Mouse (Mus musculus): ENCODE results near the gene Casp4. TPM values are rescaled to one million over a fixed set of nuclear protein-coding genes. Genes with fewer than 3 reads are reported as not detected.

The Casp4 gene
- polyA plus RNA-seq, 1 experiment from 2014 or later = 53.4 TPM

DNA sequence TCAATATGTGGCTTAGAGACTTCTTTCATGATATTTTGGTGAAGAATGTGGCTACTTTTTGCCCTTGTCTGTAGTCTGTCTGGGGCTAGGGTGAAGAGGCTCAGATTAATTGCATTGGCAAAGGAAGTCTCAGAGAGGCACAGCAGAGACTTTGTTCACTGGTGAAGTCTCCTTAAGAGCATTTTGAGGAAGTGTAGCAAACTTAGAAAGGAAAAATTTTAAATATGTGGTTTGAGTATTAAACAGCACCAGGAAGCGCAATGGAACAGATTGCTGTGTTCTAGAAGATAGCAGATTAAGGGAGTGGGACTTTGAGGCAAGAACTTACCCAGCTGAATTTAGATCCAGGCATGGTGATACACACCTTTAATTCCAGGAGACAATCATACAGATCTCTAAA, 24.8 kb downstream of the Casp4 start:
- WGBS (ENCODE audit: missing documents) = 73% methylated on average over 1 of the region's 1 CpGs
- peaks cover 22% of the 10 kb centered on the region; the same call in 1 of the 2 replicates for H3K36me3 ChIP-seq (ENCODE audit: inconsistent target)
- H3K79me2 ChIP-seq (ENCODE audit: inconsistent target) = no peaks in the 10 kb centered on the region
- H3K4me3 ChIP-seq (ENCODE audit: inconsistent target) = no peak overlapping the region
- H3K27ac ChIP-seq = no peak overlapping the region

GRCm38 (mm10) chr9:5343092-5343491, 34.5 kb downstream of the Casp4 start:
- no peak overlapping the region for H3K4me3 ChIP-seq (ENCODE audit: inconsistent target)
- no peak overlapping the region for H3K27ac ChIP-seq
- no peaks in the 10 kb centered on the region for H3K79me2 ChIP-seq (ENCODE audit: inconsistent target)
- H3K36me3 ChIP-seq (ENCODE audit: inconsistent target) = no peaks in the 10 kb centered on the region
- 50% methylated on average over 1 of the region's 1 CpGs for WGBS (ENCODE audit: missing documents)

- no peaks in the 10 kb centered on the region for H3K36me3 ChIP-seq (ENCODE audit: inconsistent target)
- no peaks in the 10 kb centered on the region for H3K79me2 ChIP-seq (ENCODE audit: inconsistent target)
- 26% methylated on average over 4 of the region's 4 CpGs for WGBS (ENCODE audit: missing documents)
- H3K27ac ChIP-seq = no peak overlapping the region
- no peak overlapping the region for H3K4me3 ChIP-seq (ENCODE audit: inconsistent target)
These were observed 35.5 kb downstream of the Casp4 start for GRCm38 (mm10) chr9:5344090-5344489.

DNA sequence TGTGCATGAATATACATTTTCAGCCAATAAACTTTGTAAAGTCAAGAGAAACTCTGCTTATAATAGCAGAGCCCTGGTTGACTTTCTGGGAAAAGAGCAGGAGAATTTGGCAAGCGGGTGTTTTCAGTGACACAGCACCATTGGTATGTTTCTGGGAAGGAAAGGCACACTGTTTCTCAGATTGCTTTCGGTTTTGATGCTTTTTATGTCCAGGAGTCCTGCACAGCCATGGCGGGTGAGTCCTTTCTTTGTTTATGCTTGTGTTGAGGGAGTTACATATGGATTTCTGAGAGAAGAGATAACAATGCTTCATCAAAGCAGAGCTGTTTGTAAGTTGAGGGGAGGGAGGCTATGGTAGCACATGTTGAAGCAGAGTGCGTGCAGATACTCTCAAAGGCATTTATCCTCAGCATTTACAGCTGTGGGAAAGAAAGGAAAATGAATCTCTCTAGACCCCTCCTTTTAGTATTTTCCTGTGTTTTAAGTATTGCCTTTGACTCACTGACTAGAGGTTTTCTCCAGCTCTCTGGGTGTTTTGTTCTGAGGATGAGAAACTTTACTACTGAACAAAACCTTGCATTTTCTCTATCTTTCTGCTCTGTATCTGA, 36.8 kb downstream of the Casp4 start, which contains the start of gene Casp12:
Gene Casp12 (plus strand): TSS at position 140 of the 608 bp plus-strand sequence.
- WGBS (ENCODE audit: missing documents) = 33% methylated on average over 4 of the region's 4 CpGs
- no peak within 1 kb of the TSS for H3K27ac ChIP-seq
- no peaks in the 10 kb centered on the region for H3K36me3 ChIP-seq (ENCODE audit: inconsistent target)
- H3K79me2 ChIP-seq (ENCODE audit: inconsistent target) = no peaks in the 10 kb centered on the region
- H3K4me3 ChIP-seq (ENCODE audit: inconsistent target) = no peak within 1 kb of the TSS

DNA sequence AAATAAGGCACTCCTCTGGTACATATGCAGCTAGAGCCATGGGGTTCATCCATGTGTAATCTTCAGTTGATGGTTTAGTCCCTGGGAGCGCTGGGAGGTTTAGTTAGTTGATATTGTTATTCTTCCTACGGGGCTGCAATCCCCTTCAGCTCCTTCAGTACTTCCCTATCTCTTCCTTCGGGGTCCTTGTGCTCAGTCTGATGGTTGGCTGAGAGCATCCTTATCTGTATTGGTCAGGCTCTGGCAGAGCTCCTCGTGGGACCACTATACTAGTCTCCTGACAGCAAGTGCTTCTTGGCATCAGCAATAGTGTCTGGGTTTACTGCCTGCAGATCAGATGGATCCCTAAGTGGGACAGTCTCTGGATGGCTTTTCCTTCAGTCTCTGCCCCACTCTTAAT, 38.8 kb downstream of the Casp4 start:
- Histone ChIP-seq H3K4me3 (ENCODE audit: inconsistent target) (no peak overlapping the region), H3K36me3 (ENCODE audit: inconsistent target) (no peaks in the 10 kb centered on the region), H3K79me2 (ENCODE audit: inconsistent target) (no peaks in the 10 kb centered on the region), H3K27ac (no peak overlapping the region)
- WGBS (ENCODE audit: missing documents) = 80% methylated on average over 4 of the region's 4 CpGs

DNA sequence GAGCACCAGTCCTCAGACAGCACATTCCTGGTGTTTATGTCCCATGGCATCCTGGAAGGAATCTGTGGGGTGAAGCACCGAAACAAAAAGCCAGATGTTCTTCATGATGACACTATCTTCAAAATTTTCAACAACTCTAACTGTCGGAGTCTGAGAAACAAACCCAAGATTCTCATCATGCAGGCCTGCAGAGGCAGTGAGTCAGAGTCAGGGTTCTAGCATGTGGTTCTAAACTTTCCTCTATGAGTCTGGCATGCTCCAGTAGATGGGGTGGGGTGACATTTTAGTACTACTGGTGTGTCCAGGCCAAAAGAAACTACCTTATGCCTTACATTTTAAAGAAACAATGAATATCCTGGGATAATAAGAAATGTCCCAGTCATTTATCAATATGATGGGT, 45.0 kb downstream of the Casp4 start:
- Histone ChIP-seq H3K4me3 (ENCODE audit: inconsistent target) (no peak overlapping the region), H3K27ac (no peak overlapping the region), H3K79me2 (ENCODE audit: inconsistent target) (no peaks in the 10 kb centered on the region), H3K36me3 (ENCODE audit: inconsistent target) (no peaks in the 10 kb centered on the region)
- WGBS (ENCODE audit: missing documents) = 92% methylated on average over 2 of the region's 2 CpGs

- H3K4me3 ChIP-seq (ENCODE audit: inconsistent target) = no peak overlapping the region
- H3K36me3 ChIP-seq (ENCODE audit: inconsistent target) = no peaks in the 10 kb centered on the region
- no peak overlapping the region for H3K27ac ChIP-seq
- H3K79me2 ChIP-seq (ENCODE audit: inconsistent target) = no peaks in the 10 kb centered on the region
These were observed 48.2 kb downstream of the Casp4 start for GRCm38 (mm10) chr9:5356801-5357200.

Other genes starting within 250 kb of the Casp4 start
- 124 to 216 TPM (median 137 TPM) in 3 replicates for gene Casp1, start 10.3 kb upstream of the Casp4 start, polyA plus RNA-seq (2018)
- 0.59 to 2.6 TPM in 2 of 3 replicates, not detected in the other for gene Casp12, start 36.6 kb downstream of the Casp4 start, polyA plus RNA-seq (2018)

All from macrophage (primary cell).